Mouse (Mus musculus) cerebellum, adult 2 months (tissue): ENCODE measurements around the gene Mapkbp1.

ENCODE experiments used
- CTCF ChIP-seq: fragments of 200-500 bp; IDR thresholded peaks from 2 replicates; pipeline ENCODE4 v1.5.1; 2011; ENCODE audit warnings: low read depth, mild to moderate bottlenecking, control low read depth, low read length, moderate library complexity, borderline replicate concordance; ENCODE audit not compliant: insufficient read depth
- POLR2A ChIP-seq: fragments of 200-500 bp; IDR thresholded peaks from 2 replicates; pipeline ENCODE4 v1.6.1; 2011; ENCODE audit warnings: low read length, control low read depth, borderline replicate concordance; ENCODE audit not compliant: insufficient read depth

GRCm38 (mm10) chr2:119997354-119997753, 24.9 kb downstream of the Mapkbp1 start:
- TF ChIP-seq CTCF (no peak), POLR2A (no peak)
